Mouse (Mus musculus) megakaryocyte, embryonic 14.5 days (primary cell): Measurements from ENCODE around the gene Myh1.

Experiments used
- FLI1 ChIP-seq: IDR thresholded peaks from 2 replicates; pipeline ENCODE4 v1.6.1; 2012; ENCODE audit warnings: low read length, inconsistent platforms, mixed read lengths
- GATA1 ChIP-seq: IDR thresholded peaks from 3 replicates; pipeline ENCODE4 v1.6.1; 2012; ENCODE audit warnings: mixed read lengths, low read length, inconsistent platforms, borderline replicate concordance

DNA sequence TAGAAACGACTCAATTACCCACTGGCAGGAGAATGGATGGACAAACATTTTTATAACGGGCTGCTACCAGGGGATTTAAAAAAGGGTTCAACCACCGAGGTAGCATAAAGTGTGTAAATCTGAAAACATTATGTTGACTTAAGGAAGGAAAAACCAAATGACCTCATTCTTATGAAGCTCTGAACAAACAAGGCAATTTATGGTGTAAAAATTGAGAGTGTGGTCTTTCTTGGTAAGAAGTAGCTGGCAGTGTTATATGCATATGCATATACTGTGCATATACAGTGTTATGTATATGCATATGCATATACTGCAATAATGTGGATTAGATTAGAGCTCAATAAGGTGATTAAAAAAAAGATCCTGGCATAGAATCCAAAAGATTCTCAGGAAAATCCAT lies 48.7 kb upstream of the Myh1 start:
- TF ChIP-seq GATA1, result no peak
- TF ChIP-seq FLI1, result no peak
